Mouse (Mus musculus): ENCODE measurements at regions not wholly inside any gene's neighbourhood (a gene's known extent, or its start where the extent isn't known, plus 50 kb on each side); places are given as distances from the start of the nearest gene placed in this dataset.
"Not testable (repeated sequence)": the region's sequence is repeated elsewhere in the genome, so short reads cannot be mapped to it uniquely, and the experiment has no call there.

- 81% methylated on average over 4 of the region's 4 CpGs for WGBS
- H3K9ac ChIP-seq; H3K4me2 ChIP-seq; H3K9me3 ChIP-seq; H3K4me3 ChIP-seq; H3K36me3 ChIP-seq; H3K27ac ChIP-seq (replicated peaks); H3K27me3 ChIP-seq (replicated peaks); ATAC-seq (ENCODE audit: extremely low read depth, insufficient number of reproducible peaks, low FRiP score, low TSS enrichment): not testable (repeated sequence)
- peaks cover 13% of the 10 kb centered on the region for H3K4me1 ChIP-seq
Measured at GRCm38 (mm10) chr3:121582711-121583110, 50.5 kb upstream of the Slc44a3 start.

All from heart, embryonic 13.5 days (tissue).